Mouse (Mus musculus): ENCODE measurements around the gene Hfm1. TPM values are rescaled to one million over a fixed set of nuclear protein-coding genes. Genes with fewer than 3 reads are reported as not detected.
A peak's percentile ranks its signal among the peaks of the same experiment; 100 is the strongest.

Gene Hfm1
- polyA plus RNA-seq, 1 experiment from 2014 or later = 0.59 TPM

DNA sequence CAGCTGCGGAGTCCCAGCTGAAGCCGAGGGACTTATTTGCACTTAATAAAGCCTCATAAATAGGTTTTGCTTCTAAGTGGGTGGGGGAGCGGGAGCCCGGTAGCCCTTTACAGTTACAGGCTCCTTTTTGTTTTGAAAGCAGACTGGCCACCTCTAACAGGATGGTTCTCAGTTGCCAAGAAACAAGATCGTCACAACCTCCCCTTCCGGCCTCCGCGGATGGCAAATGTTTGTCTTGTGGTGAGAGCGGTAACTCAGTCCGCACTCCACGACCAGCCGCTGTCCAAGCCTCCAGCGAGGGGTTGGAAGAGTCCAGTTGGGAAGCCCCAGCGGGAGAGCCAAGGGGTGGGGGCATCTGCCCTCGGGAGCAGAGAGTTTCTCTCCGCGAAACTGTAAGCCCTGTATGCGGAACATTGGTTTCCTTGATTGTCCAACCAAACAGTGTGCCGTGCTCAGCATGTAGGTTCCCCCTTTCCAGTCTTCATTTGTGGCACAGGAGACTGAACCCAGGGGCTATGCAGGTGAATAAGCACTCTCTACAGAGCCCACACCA is 100.7 kb downstream of the Hfm1 start:
- no peaks in the 10 kb centered on the region for H3K4me1 ChIP-seq (replicated peaks; ENCODE audit: control insufficient read depth, insufficient read depth, low read length)
- ATAC-seq (ENCODE audit: low read depth) = no peak; the same call in 1 of the 2 replicates
- H3K9ac ChIP-seq (ENCODE audit: low read length) = peak overlapping the region; percentile 27; the same call in 1 of the 2 replicates

GRCm38 (mm10) chr5:106824716-106825115 is 101.4 kb downstream of the Hfm1 start:
- Histone ChIP-seq H3K36me3 (ENCODE audit: control insufficient read depth, insufficient read depth, low read length) (no peaks in the 10 kb centered on the region), H3K9me3 (ENCODE audit: control insufficient read depth, low read length) (no peaks in the 10 kb centered on the region), H3K27ac (ENCODE audit: low read length) (no peak overlapping the region), H3K4me2 (ENCODE audit: low read depth, low read length) (no peak overlapping the region), H3K27me3 (ENCODE audit: control insufficient read depth, insufficient read depth, low read depth, low read length) (no peaks in the 10 kb centered on the region), H3K4me3 (ENCODE audit: low read length) (no peak overlapping the region), H3K9ac (ENCODE audit: low read length) (no peak overlapping the region), H3K4me1 (replicated peaks; ENCODE audit: control insufficient read depth, insufficient read depth, low read length) (no peaks in the 10 kb centered on the region)
- WGBS = 83% methylated on average over 5 of the region's 5 CpGs
- no peak for ATAC-seq (ENCODE audit: low read depth)

More for the DNA sequence above, 100.7 kb downstream of the Hfm1 start:
- Histone ChIP-seq H3K27ac (ENCODE audit: low read length) (no peak overlapping the region), H3K4me3 (ENCODE audit: low read length) (peak overlapping the region; percentile 40), H3K4me2 (ENCODE audit: low read depth, low read length) (peak overlapping the region; percentile 59), H3K27me3 (ENCODE audit: control insufficient read depth, insufficient read depth, low read depth, low read length) (no peaks in the 10 kb centered on the region), H3K36me3 (ENCODE audit: control insufficient read depth, insufficient read depth, low read length) (no peaks in the 10 kb centered on the region), H3K9me3 (ENCODE audit: control insufficient read depth, low read length) (no peaks in the 10 kb centered on the region)
- WGBS = 6% methylated on average over 19 of the region's 19 CpGs

DNA sequence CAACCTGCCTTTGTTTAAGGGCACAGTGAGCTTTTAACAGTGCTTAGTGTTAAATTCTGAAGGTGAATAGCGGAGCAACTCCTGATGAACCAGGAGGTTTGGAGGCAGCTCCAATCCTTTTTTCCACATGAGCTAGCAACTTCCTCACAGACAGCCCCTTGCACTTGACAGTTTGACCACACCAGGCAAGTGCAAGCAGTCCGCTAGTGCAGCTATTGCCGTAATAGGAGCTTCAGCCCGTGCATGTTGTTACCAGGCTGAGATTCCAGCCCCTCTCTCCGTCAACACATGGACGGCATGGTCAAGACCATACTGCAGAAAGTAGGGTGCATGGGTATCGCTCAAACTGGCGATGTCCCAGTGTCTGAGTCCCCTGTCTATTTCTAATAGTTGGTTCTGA is 106.5 kb downstream of the Hfm1 start:
- Histone ChIP-seq H3K4me2 (ENCODE audit: low read depth, low read length) (no peak overlapping the region), H3K9ac (ENCODE audit: low read length) (no peak overlapping the region), H3K4me1 (replicated peaks; ENCODE audit: control insufficient read depth, insufficient read depth, low read length) (no peaks in the 10 kb centered on the region), H3K27me3 (ENCODE audit: control insufficient read depth, insufficient read depth, low read depth, low read length) (no peaks in the 10 kb centered on the region; the same call in none of the 2 replicates), H3K27ac (ENCODE audit: low read length) (no peak overlapping the region), H3K36me3 (ENCODE audit: control insufficient read depth, insufficient read depth, low read length) (no peaks in the 10 kb centered on the region), H3K4me3 (ENCODE audit: low read length) (no peak overlapping the region), H3K9me3 (ENCODE audit: control insufficient read depth, low read length) (no peaks in the 10 kb centered on the region)
- WGBS = 75% methylated on average over 8 of the region's 8 CpGs
- no peak for ATAC-seq (ENCODE audit: low read depth)

- Histone ChIP-seq H3K4me1 (replicated peaks; ENCODE audit: control insufficient read depth, insufficient read depth, low read length) (no peaks in the 10 kb centered on the region), H3K4me3 (ENCODE audit: low read length) (no peak overlapping the region), H3K27me3 (ENCODE audit: control insufficient read depth, insufficient read depth, low read depth, low read length) (no peaks in the 10 kb centered on the region; the same call in none of the 2 replicates), H3K9ac (ENCODE audit: low read length) (no peak overlapping the region), H3K4me2 (ENCODE audit: low read depth, low read length) (peak overlapping the region; percentile 33), H3K36me3 (ENCODE audit: control insufficient read depth, insufficient read depth, low read length) (no peaks in the 10 kb centered on the region), H3K9me3 (ENCODE audit: control insufficient read depth, low read length) (no peaks in the 10 kb centered on the region), H3K27ac (ENCODE audit: low read length) (no peak overlapping the region)
- no peak for ATAC-seq (ENCODE audit: low read depth)
- WGBS = 63% methylated on average over 15 of the region's 15 CpGs
These were observed 110.0 kb downstream of the Hfm1 start for GRCm38 (mm10) chr5:106815923-106816654.

DNA sequence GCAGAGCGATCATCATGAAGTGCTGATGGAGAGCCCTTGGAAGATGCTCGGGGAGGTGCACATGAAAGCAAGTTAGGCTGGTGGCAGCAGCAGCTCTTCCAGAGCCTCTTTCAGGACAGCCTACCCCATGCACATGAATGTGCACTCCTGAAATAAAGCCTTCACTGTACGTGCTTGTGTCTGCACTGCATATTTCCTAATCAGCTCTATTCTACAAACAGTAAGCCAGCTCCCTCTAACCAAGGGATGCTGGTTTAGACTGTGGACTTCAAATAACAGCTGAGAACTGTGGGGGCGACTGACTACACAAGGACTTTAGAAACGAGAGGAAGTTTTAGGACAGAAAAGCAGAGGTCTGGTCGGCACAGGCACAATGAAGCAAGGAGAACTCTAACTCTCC is 111.5 kb downstream of the Hfm1 start:
- H3K9ac ChIP-seq (ENCODE audit: low read length) = no peak overlapping the region
- WGBS = 51% methylated on average over 6 of the region's 6 CpGs
- H3K27me3 ChIP-seq (ENCODE audit: control insufficient read depth, insufficient read depth, low read depth, low read length) = no peaks in the 10 kb centered on the region; the same call in none of the 2 replicates
- no peak overlapping the region for H3K4me3 ChIP-seq (ENCODE audit: low read length)
- no peak overlapping the region for H3K27ac ChIP-seq (ENCODE audit: low read length)
- H3K4me1 ChIP-seq (replicated peaks; ENCODE audit: control insufficient read depth, insufficient read depth, low read length) = peaks cover 4% of the 10 kb centered on the region
- no peaks in the 10 kb centered on the region for H3K36me3 ChIP-seq (ENCODE audit: control insufficient read depth, insufficient read depth, low read length)
- H3K9me3 ChIP-seq (ENCODE audit: control insufficient read depth, low read length) = no peaks in the 10 kb centered on the region
- no peak for ATAC-seq (ENCODE audit: low read depth)
- H3K4me2 ChIP-seq (ENCODE audit: low read depth, low read length) = no peak overlapping the region

DNA sequence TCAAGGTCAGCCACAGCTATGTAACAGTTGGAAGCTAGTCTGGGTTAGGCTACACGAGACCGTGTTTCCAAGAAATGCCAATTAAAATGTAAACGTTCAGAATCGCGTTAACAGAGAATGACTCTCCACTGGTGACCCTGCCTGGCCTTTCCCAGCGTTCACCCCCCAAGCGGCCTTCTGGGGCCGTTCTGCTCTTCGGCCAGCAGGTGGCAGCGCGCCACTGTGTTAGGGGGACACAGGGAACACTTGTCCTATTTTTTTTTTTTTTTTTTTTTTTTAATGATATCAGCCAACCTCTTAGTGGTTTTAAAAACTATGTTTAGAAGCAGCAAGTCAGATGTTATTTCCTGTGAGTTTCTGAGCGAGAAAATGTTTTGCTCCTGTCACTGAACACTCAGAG is 123.0 kb downstream of the Hfm1 start:
- Histone ChIP-seq H3K36me3 (ENCODE audit: control insufficient read depth, insufficient read depth, low read length) (no peaks in the 10 kb centered on the region), H3K4me3 (ENCODE audit: low read length) (no peak overlapping the region), H3K27me3 (ENCODE audit: control insufficient read depth, insufficient read depth, low read depth, low read length) (peaks cover 4% of the 10 kb centered on the region; the same call in 1 of the 2 replicates), H3K4me1 (replicated peaks; ENCODE audit: control insufficient read depth, insufficient read depth, low read length) (peaks cover 14% of the 10 kb centered on the region), H3K4me2 (ENCODE audit: low read depth, low read length) (no peak overlapping the region), H3K27ac (ENCODE audit: low read length) (no peak overlapping the region), H3K9me3 (ENCODE audit: control insufficient read depth, low read length) (no peaks in the 10 kb centered on the region), H3K9ac (ENCODE audit: low read length) (no peak overlapping the region)
- WGBS = 1% methylated on average over 12 of the region's 12 CpGs
- peak; percentile 51; the same call in 1 of the 2 replicates for ATAC-seq (ENCODE audit: low read depth)

GRCm38 (mm10) chr5:106801886-106802798 is 124.0 kb downstream of the Hfm1 start:
- Histone ChIP-seq H3K36me3 (ENCODE audit: control insufficient read depth, insufficient read depth, low read length) (no peaks in the 10 kb centered on the region), H3K9ac (ENCODE audit: low read length) (peak overlapping the region; percentile 51), H3K9me3 (ENCODE audit: control insufficient read depth, low read length) (no peaks in the 10 kb centered on the region), H3K4me1 (replicated peaks; ENCODE audit: control insufficient read depth, insufficient read depth, low read length) (peaks cover 14% of the 10 kb centered on the region), H3K4me3 (ENCODE audit: low read length) (peak overlapping the region; percentile 35), H3K27ac (ENCODE audit: low read length) (no peak overlapping the region), H3K4me2 (ENCODE audit: low read depth, low read length) (peak overlapping the region; percentile 66), H3K27me3 (ENCODE audit: control insufficient read depth, insufficient read depth, low read depth, low read length) (peaks cover 4% of the 10 kb centered on the region; the same call in 1 of the 2 replicates)
- 7% methylated on average over 32 of the region's 32 CpGs for WGBS
- ATAC-seq (ENCODE audit: low read depth) = peak; percentile 74

DNA sequence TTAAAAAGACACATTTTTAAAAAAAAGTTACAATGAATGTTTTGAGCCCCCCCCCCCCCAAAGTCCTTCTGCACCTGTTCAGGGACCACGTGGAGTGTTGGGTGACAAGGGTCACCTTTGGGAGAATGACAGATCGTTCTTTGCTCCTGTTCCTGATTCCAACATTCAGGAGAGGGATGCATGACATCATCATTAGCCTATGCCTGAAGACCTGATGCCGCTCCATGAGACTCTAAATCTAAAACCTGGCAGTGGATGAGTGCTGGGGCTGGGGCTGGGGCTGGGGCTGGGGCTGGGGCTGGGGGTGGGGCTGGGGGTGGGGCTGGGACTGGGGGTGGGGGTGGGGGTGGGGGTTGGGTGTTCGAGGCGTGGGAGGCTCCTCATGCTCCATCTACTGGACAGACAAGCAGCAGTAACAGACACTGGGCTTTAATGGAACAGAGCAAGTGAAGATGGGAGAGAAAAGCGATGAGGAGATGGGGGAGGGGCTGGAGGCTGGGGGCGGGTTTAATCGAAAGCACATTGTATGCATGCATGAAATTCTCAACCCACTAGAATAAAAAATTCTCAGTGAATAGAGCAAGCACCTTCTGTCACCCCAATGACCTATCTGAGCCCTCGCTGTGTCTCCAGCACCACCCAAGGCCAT is 124.8 kb downstream of the Hfm1 start:
- H3K4me3 ChIP-seq (ENCODE audit: low read length) = no peak overlapping the region
- peaks cover 14% of the 10 kb centered on the region for H3K4me1 ChIP-seq (replicated peaks; ENCODE audit: control insufficient read depth, insufficient read depth, low read length)
- H3K9me3 ChIP-seq (ENCODE audit: control insufficient read depth, low read length) = no peaks in the 10 kb centered on the region
- ATAC-seq (ENCODE audit: low read depth) = no peak
- H3K4me2 ChIP-seq (ENCODE audit: low read depth, low read length) = no peak overlapping the region
- no peak overlapping the region for H3K9ac ChIP-seq (ENCODE audit: low read length)
- peaks cover 4% of the 10 kb centered on the region; the same call in 1 of the 2 replicates for H3K27me3 ChIP-seq (ENCODE audit: control insufficient read depth, insufficient read depth, low read depth, low read length)
- H3K36me3 ChIP-seq (ENCODE audit: control insufficient read depth, insufficient read depth, low read length) = no peaks in the 10 kb centered on the region
- no peak overlapping the region for H3K27ac ChIP-seq (ENCODE audit: low read length)
- WGBS = 15% methylated on average over 9 of the region's 9 CpGs
